Mouse (Mus musculus): ENCODE measurements around the gene Rpgrip1. TPM values are rescaled to one million over a fixed set of nuclear protein-coding genes. Genes with fewer than 3 reads are reported as not detected.

Gene Rpgrip1
- polyA plus RNA-seq, 1 experiment, result 0.95 TPM

Other genes starting within 250 kb of the Rpgrip1 start
- 8.3 and 21.2 TPM in 2 replicates for gene Mettl17, start 225.9 kb upstream of the Rpgrip1 start, polyA plus RNA-seq (2012; ENCODE audit: insufficient read depth, insufficient read length, missing spikeins)
- not detected in 2 replicates for gene Slc39a2, start 217.8 kb upstream of the Rpgrip1 start, polyA plus RNA-seq (2012; ENCODE audit: insufficient read depth, insufficient read length, missing spikeins)
- 243 and 259 TPM in 2 replicates for gene Ndrg2, start 196.5 kb upstream of the Rpgrip1 start, polyA plus RNA-seq (2012; ENCODE audit: insufficient read depth, insufficient read length, missing spikeins)
- not detected in 2 replicates for gene Tppp2, start 192.3 kb upstream of the Rpgrip1 start, polyA plus RNA-seq (2012; ENCODE audit: insufficient read depth, insufficient read length, missing spikeins)
- not detected in 2 replicates for gene Rnase13, start 187.9 kb upstream of the Rpgrip1 start, polyA plus RNA-seq (2012; ENCODE audit: insufficient read depth, insufficient read length, missing spikeins)
- 29.4 and 30.1 TPM in 2 replicates for gene Arhgef40, start 126.0 kb upstream of the Rpgrip1 start, polyA plus RNA-seq (2012; ENCODE audit: insufficient read depth, insufficient read length, missing spikeins)
- gene Tmem253, start 95.0 kb upstream of the Rpgrip1 start, polyA plus RNA-seq (2012; ENCODE audit: insufficient read depth, insufficient read length, missing spikeins), result 3.0 and 7.6 TPM in 2 replicates
- 21.9 and 27.3 TPM in 2 replicates for gene Zfp219, start 90.0 kb upstream of the Rpgrip1 start, polyA plus RNA-seq (2012; ENCODE audit: insufficient read depth, insufficient read length, missing spikeins)
- not detected in 2 replicates for gene Olfr221, start 68.2 kb upstream of the Rpgrip1 start, polyA plus RNA-seq (2012; ENCODE audit: insufficient read depth, insufficient read length, missing spikeins)
- 127 and 150 TPM in 2 replicates for gene Hnrnpc, start 6.7 kb upstream of the Rpgrip1 start, polyA plus RNA-seq (2012; ENCODE audit: insufficient read depth, insufficient read length, missing spikeins)
- 16.9 and 18.7 TPM in 2 replicates for gene Supt16, start 86.7 kb downstream of the Rpgrip1 start, polyA plus RNA-seq (2012; ENCODE audit: insufficient read depth, insufficient read length, missing spikeins)
- gene Chd8, start 147.1 kb downstream of the Rpgrip1 start, polyA plus RNA-seq (2012; ENCODE audit: insufficient read depth, insufficient read length, missing spikeins), result 25.0 and 31.7 TPM in 2 replicates
- 10.3 and 13.9 TPM in 2 replicates for gene Tox4, start 168.4 kb downstream of the Rpgrip1 start, polyA plus RNA-seq (2012; ENCODE audit: insufficient read depth, insufficient read length, missing spikeins)
- 12.4 and 21.4 TPM in 2 replicates for gene Rab2b, start 168.8 kb downstream of the Rpgrip1 start, polyA plus RNA-seq (2012; ENCODE audit: insufficient read depth, insufficient read length, missing spikeins)
- 10.4 and 17.8 TPM in 2 replicates for gene Mettl3, start 194.4 kb downstream of the Rpgrip1 start, polyA plus RNA-seq (2012; ENCODE audit: insufficient read depth, insufficient read length, missing spikeins)
- gene Sall2, start 218.1 kb downstream of the Rpgrip1 start, polyA plus RNA-seq (2012; ENCODE audit: insufficient read depth, insufficient read length, missing spikeins), result 0.52 and 0.92 TPM in 2 replicates
- not detected in 2 replicates for gene Olfr1513, start 245.7 kb downstream of the Rpgrip1 start, polyA plus RNA-seq (2012; ENCODE audit: insufficient read depth, insufficient read length, missing spikeins)